Mouse (Mus musculus): ENCODE results near the gene Bud23.
"Not testable (repeated sequence)": the region's sequence is repeated elsewhere in the genome, so short reads cannot be mapped to it uniquely, and the experiment has no call there.

The Bud23 gene

GRCm38 (mm10) chr5:135064909-135065446 is at the start of gene Bud23:
Gene Bud23, minus strand, starts transcription at chr5:135064959.
- not testable (repeated sequence) for DNase-seq (ENCODE audit: low spot score)

- no peak for DNase-seq (ENCODE audit: low spot score)
Measured at GRCm38 (mm10) chr5:135113782-135114181, 49.0 kb upstream of the Bud23 start.

- no peak for DNase-seq (ENCODE audit: low spot score)
Measured at GRCm38 (mm10) chr5:135109976-135110375, 45.2 kb upstream of the Bud23 start.

- DNase-seq (ENCODE audit: low spot score), result no peak
Measured at GRCm38 (mm10) chr5:135109426-135109825, 44.7 kb upstream of the Bud23 start.

- DNase-seq (ENCODE audit: low spot score), result no peak
Measured at GRCm38 (mm10) chr5:135109017-135109416, 44.3 kb upstream of the Bud23 start.

DNA sequence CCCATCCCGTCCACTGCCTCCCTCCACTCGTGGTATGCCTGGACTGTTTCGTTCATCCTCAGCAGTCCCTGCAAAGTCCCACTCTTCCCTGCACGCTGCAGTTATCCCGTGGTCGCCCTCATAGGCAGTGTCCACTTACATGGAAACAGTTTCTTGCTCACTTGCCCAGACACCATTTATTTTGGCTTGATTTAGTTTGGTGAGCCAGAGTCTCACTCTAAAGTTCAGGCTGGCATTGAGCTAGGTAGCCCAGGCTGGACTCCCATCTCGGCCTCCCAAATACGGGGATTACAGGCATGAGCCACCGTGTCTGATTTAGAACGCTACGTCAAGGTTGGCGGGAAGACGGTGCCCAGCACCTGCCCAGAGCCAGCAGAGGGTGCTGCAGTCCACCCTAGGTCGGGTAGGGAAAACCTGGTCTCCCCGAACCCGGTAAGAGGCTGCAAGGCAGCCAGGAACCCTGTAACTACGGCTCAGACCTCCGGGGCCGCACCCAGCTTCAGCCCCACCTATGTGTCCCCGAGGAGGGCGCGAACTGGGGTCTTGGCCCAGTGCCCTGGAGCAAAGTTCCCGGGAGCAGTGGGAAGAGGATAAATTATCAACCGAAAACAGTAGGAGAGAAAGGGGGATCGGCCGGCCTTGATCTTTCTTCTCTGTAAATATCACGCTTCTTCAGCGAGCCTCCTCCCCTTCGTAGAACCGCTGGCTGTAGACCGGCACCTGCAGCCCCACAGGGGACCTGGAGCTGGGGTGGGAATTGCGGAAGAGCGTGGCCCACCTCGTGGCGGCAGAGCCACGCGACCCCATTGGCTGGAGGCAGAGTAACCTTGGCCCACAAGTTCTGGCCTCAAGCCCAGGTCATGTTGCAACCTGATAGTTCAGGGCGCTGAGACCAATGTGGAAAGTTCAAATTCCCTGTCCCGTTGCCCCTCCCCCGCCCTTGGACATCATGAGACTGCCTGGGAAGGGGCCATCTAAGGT is 43.1 kb upstream of the Bud23 start:
- peak; percentile 51 for DNase-seq (ENCODE audit: low spot score)

- peak; percentile 67 for DNase-seq (ENCODE audit: low spot score)
Measured at GRCm38 (mm10) chr5:135106758-135107256, 42.0 kb upstream of the Bud23 start.

GRCm38 (mm10) chr5:135103999-135104660 is 39.4 kb upstream of the Bud23 start:
- DNase-seq (ENCODE audit: low spot score), result no peak

- no peak for DNase-seq (ENCODE audit: low spot score)
Measured at GRCm38 (mm10) chr5:135100981-135101380, 36.2 kb upstream of the Bud23 start.

DNA sequence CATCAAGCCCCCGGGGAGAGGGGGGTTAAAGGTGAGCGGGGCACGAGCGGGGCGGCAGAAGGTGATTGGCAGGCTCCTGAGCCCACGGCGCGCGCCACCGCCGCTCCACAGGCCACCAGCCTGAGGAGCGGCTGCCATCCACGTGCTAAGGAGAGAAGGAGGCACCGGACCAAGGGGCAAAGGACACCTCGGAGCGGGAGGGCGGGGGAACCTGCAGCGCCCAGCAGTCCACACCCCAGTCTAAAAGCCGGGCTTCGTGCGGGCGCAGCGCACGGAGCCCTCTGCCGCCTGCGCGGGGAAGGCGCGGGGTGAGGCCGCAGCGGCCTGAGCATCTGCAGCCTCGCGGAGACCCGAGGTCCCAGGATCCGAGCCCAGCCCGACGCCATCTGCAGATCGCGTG is 24.9 kb upstream of the Bud23 start, which contains the start of gene Mlxipl:
Gene Mlxipl, plus strand, starts transcription at position 238 of the 400 bp plus-strand sequence.
- no peak for DNase-seq (ENCODE audit: low spot score)

GRCm38 (mm10) chr5:135086871-135087270 is 22.1 kb upstream of the Bud23 start:
- no peak for DNase-seq (ENCODE audit: low spot score)

DNA sequence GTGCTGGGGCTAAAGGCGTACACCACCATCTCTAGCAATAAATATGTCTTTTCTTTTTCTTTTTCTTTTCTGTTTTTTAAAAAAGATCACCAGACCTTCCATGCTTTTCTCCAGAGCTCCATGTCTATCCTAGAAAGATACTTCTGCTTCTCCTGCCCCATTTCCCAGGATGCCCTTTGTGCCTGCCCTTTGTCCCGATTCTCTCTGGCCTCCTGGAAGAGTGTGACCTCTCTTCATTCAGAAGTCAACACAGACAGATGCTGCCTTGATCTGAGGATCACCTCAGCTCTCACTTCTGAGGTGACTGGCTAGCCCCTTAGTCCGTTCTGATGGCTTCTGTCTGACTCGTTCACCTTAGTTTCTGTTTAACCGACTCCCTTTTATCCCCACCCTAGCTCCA is 15.8 kb upstream of the Bud23 start:
- DNase-seq (ENCODE audit: low spot score), result no peak

DNA sequence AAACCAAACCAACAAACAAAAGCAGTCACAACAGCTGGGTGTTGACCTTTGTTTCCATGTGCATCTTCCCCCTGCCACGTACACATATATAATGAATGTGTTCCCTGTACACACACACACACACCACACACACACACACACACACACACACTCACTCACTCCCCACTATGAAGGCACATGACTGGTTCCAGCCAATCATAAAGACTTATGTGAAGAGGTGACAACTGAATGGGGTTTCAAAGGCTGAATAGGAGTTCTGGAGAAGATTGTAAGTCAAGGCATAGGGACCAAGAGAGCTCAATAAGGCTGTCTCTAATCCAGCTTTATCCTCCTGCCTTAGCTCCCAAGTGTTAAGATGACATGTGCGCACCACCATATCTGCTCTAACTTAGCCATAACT is 14.8 kb upstream of the Bud23 start:
- no peak for DNase-seq (ENCODE audit: low spot score)

GRCm38 (mm10) chr5:135078482-135078810 is 13.7 kb upstream of the Bud23 start:
- DNase-seq (ENCODE audit: low spot score), result no peak

DNA sequence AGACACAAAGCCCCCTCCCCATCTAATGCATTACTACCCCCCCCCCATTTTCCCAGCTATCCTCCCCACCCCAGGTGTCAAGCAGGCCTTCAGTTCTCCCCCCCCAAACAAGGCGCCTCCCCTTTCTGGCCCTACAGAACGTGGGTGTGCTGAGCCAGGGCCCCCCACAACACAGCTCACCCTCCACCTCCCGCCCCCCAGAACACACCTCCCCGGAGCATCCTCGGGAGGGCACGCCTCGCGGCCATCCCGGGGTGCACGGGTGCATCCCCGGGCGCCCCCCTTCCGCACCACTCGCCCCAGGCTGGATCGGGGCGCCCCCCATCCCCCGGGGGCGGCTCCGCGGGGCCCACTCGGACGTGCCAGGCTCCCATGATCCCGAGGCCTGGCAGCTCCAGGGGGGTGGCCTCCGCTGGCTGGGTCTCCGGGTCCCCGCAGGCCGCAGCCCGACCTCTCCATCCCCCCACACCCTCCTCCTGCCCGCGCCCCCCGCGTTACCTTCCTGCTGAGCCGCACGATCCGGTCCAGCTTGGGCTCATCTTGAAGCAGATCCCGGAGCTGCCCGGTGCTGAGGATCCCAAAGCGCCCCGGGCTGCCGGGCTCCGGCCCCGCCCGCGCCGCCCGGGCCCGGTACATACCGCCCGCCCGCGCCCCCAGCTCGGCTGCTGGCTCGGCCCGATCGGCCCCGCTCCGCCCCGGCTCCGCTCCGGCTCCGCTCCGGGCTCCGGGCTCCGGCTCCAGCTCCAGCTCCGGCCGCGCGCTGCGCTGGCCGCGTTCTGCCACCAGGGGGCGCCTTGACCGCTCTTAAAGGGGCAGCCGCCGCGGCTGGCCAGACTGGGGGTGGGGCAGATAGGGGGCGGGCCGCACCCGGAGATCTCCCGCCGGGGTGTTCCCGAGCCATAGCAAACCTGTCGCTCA is 13.1 kb upstream of the Bud23 start, which contains the start of gene Vps37d:
Gene Vps37d, minus strand, starts transcription at position 703 of the 918 bp plus-strand sequence.
- peak; percentile 99 for DNase-seq (ENCODE audit: low spot score)

DNA sequence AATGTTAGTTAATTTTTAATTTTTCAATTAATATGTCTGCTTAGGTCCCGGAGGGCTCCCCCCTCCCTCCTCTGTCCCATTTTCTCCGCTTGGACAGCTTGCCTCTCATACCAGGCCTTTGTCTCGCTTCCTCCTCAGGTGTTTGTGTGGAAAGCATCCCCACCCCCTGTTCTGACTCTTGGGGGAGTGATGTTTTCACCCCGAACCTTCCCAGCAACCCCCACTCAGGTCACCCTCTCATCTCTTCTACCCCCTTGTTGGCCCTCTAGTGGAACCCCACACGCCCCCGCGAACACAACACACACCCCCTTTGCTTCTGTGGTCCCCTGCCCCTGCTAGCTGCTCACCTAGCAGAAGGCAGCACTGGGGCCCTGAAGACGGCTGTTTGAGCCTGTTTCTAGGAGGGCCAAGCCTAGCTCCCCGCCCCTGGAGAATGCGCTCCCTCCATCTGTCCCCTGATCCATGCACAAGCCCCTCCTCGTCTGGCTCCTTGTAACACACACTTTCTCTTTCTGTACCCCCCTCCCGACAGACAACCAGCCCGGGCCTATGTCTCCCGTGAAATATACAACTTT is 12.3 kb upstream of the Bud23 start:
- DNase-seq (ENCODE audit: low spot score), result peak; percentile 26

DNA sequence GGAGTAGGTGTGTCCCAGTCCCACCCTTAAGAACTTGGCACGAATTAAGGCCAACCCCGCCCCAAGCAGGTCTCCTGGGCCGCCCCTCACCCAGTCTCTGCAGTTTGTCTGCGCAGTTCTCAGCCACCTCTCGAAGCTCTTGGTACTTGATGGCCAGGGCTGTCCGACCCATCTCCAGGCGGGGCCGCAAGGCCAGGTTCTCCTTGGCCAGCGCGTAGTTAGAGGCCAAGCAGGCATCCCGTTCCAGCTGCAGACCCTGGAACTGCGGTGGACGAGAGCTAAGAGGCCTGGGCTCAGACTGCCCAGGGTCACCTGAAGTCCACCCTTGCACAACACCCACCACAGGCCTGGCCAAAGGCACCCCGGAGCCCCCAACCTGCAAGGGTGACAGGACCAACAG is 11.6 kb upstream of the Bud23 start:
- DNase-seq (ENCODE audit: low spot score), result no peak

DNA sequence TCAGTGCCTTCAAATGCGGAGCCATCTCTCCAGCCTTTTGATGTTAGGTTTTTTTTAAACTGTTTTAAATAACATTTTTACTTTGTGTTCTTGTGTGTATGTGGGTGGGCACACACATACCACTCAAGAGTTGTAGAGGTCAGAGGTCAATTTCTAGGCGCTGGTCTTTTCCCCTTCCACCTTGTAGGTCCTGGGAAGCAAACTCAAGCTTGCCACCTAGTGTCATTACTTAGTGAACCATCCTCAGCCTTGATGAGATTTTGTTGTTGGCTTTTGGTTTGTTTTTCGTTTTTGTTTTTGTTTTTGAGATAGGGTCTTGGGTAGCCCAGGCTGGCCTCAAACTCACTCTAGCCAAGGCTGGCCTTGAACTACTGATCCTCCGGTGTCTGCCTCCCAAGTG is 10.9 kb upstream of the Bud23 start:
- no peak for DNase-seq (ENCODE audit: low spot score)

DNA sequence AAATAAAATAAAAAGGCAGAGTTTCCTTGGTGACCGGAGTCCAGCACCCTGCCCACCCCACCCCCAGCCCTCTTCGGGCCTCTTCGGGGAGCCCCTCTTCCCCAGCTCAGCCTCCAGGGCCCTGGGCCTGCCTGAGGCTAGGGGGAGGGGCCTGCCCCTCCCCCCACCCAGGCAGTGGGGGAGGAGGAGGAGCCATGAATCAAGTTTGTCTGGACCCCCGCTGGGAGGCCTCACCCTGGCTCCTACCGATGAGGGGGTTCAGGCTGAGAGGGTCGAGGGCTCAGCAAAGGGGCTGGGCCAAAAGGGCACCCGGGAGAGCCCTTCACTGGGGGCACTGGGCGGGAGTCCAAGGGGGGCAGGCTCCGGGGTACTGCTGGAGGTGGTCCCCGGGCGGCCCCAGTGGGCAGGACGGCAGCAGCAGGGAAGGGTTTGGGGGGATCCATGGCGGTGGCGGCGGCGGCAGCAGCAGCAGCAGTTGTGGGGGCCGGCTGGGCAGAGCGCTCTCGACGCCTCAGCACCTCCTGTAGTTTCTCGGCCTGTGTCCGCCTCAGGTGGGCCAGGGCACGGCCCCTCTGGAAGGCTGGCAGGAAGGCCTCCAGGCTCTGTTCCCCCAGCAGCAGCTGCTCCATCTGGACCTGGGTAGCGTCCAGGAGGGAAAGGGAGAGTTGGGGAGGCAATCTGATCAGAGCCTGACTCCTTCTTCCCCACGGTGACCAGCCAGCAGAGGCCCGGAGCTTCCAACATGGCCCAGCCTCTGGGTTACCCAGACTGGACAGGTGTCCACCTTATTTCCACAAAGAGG is 8.8 kb upstream of the Bud23 start:
- DNase-seq (ENCODE audit: low spot score), result no peak

DNA sequence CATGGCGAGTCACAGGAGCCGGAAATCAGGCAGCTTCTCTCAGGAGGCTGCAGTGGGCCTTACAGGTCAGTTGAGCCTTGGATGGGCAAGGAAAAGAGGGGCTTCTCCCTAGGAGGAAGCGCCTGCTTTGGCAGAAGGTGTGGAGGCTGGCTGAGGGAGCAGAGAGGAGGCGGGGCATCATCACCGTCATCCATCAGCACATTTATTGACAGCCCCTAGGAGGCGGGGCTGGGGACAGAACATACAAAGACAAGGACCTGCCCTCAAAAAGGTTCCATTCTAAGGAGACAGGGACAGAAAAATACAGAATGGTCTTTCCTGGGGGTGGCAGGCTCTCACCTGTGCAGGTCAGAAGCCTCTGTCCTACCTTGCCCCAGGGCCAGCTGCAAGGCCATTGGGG is 8.0 kb upstream of the Bud23 start:
- DNase-seq (ENCODE audit: low spot score), result no peak

Measured in ovary, postnatal 14 days (tissue).